Mouse (Mus musculus) midbrain, embryonic 10.5 days (tissue): ENCODE results near the gene Tas2r118. TPM values are rescaled to one million over a fixed set of nuclear protein-coding genes. Genes with fewer than 3 reads are reported as not detected.

ENCODE experiments used
- DNase-seq: peaks from one replicate; pipeline ENCODE4 v3.0.0-alpha.2; 2017; ENCODE audit warnings: low spot score
- H3K27ac ChIP-seq: fragments of 300-500 bp; sonication (generic); replicated peaks from 2 replicates; pipeline ENCODE4 v1.5.1; 2016; ENCODE audit warnings: mild to moderate bottlenecking
- H3K27me3 ChIP-seq: fragments of 300-500 bp; sonication (generic); 2 replicates; pipeline ENCODE4 v1.6.1; 2016; ENCODE audit warnings: low read depth, mild to moderate bottlenecking; ENCODE audit not compliant: poor library complexity, severe bottlenecking
- H3K36me3 ChIP-seq: fragments of 300-500 bp; sonication (generic); 2 replicates; pipeline ENCODE4 v1.6.1; 2016; ENCODE audit warnings: mild to moderate bottlenecking, moderate library complexity
- H3K4me1 ChIP-seq: fragments of 300-500 bp; sonication (generic); 2 replicates; pipeline ENCODE4 v1.6.1; 2016
- H3K4me3 ChIP-seq: fragments of 300-500 bp; sonication (generic); 2 replicates; pipeline ENCODE4 v1.5.1; 2016; ENCODE audit warnings: mild to moderate bottlenecking, moderate library complexity
- H3K9me3 ChIP-seq: fragments of 300-500 bp; sonication (generic); replicated peaks from 2 replicates; pipeline ENCODE4 v1.6.1; 2016; ENCODE audit warnings: mild to moderate bottlenecking
- WGBS: fragments of 180-500 bp; shearing (Covaris S2); methylation state at CpG from one replicate; pipeline ENCODE4 v1.1.7; 2016; 5-methylcytosine and 5-hydroxymethylcytosine counted together
- polyA plus RNA-seq: library from polyadenylated mRNA; unstranded; fragments of >200 nt; fragmentation: Nextera tagmentation; extraction: Ambion mirVana; gene quantifications from 2 replicates; pipeline ENCODE4 v1.2.1, GENCODE M21; 2016

The Tas2r118 gene
- polyA plus RNA-seq = not detected in 2 replicates

DNA sequence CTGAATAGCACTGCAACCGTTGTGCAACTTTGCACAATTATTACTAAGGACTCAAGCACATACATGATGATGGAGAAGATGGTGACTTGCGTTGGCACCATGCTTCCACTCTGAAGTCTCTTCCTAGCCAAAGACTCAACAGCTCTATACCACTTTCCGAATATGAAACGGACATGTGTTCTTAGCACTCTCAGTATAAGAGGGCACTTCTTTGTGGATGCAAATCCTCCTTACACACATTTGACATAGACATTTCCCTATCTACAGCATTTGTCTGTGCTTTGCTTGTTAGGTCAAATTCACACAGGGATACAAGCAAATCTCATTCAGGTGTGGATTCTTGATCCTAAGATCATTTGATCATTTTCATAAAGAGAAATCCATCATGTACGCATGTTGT lies at the start of gene Tas2r118:
TSS of gene Tas2r118 (minus strand) at position 101 of the 400 bp plus-strand sequence.
- DNase-seq = no peak
- H3K4me1 ChIP-seq = no peaks in the 10 kb centered on the region
- 95% methylated on average over 5 of the region's 5 CpGs for whole genome bisulfite sequencing

GRCm38 (mm10) chr6:24018320-24018719 lies 48.5 kb upstream of the Tas2r118 start:
- Histone ChIP-seq H3K9me3 (peaks cover 5% of the 10 kb centered on the region; the same call in 1 of the 2 replicates), H3K36me3 (no peaks in the 10 kb centered on the region), H3K27me3 (no peaks in the 10 kb centered on the region), H3K27ac (no peak overlapping the region), H3K4me3 (no peak overlapping the region), H3K4me1 (no peaks in the 10 kb centered on the region)
- no peak for DNase-seq
- 93% methylated on average over 5 of the region's 5 CpGs for WGBS

More for the DNA sequence above, at the start of gene Tas2r118:
- Histone ChIP-seq H3K4me3 (no peak within 1 kb of the TSS), H3K36me3 (no peaks in the 10 kb centered on the region), H3K27ac (no peak within 1 kb of the TSS), H3K9me3 (no peaks in the 10 kb centered on the region), H3K27me3 (no peaks in the 10 kb centered on the region)

DNA sequence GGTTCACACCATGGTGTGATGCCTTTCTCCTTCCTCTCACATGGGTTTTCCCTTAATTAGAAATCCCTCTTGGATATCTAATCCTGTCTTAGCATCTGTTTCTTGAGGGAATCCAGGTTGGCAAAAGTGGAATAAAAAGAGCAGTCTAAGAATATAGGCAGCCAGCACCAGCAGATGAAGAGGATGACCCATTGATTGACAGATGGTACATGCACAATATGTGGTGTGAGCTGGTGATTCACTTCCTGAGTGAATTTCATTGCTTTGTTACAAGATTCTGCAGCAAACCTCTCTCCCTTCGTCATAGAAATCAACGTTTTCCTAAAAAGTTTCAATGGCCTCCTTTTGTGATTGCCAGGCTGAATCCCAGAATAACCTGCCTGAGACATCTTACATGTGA lies 23.4 kb upstream of the Tas2r118 start:
- 94% methylated on average over 2 of the region's 2 CpGs for WGBS
- no peak overlapping the region for H3K4me3 ChIP-seq
- no peak for DNase-seq
- H3K4me1 ChIP-seq = peaks cover 6% of the 10 kb centered on the region; the same call in 1 of the 2 replicates
- H3K9me3 ChIP-seq = no peaks in the 10 kb centered on the region
- no peaks in the 10 kb centered on the region for H3K36me3 ChIP-seq
- H3K27me3 ChIP-seq = no peaks in the 10 kb centered on the region
- no peak overlapping the region for H3K27ac ChIP-seq

DNA sequence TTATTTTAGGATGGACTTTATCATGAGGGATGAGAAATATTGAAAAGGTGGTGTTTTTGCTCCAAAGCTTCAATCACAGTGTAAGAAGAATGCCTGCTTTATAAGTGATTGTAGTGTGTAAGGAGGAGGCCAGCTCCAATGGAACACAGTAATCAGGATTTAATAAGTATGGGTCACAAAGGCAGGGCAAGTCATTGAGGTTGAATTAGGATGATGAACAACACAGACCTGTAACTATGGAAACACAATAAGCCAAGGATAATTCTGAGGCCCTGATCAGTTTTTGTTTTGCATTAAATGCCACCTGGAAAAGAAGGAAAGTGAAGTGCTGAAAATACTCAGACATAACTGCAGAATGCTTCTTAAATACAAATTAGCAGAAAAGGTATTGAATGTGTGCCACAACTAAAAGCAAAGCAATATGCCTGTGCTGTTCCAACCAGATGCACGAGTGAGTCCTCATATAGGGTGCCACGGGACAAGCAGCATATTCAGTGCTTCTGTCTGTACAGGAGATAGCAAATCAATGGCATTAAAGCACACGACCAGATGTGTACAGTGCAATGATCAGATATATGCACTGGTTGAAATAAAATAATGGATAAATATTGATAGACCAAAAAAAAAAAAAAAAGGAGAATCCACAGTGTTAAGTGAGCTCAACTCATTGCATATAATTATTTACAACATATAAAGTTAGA lies 21.0 kb upstream of the Tas2r118 start:
- Histone ChIP-seq H3K4me3 (no peak overlapping the region), H3K27me3 (no peaks in the 10 kb centered on the region), H3K9me3 (no peaks in the 10 kb centered on the region), H3K36me3 (no peaks in the 10 kb centered on the region), H3K27ac (no peak overlapping the region), H3K4me1 (peaks cover 6% of the 10 kb centered on the region; the same call in 1 of the 2 replicates)
- DNase-seq = no peak
- 72% methylated on average over 3 of the region's 3 CpGs for WGBS

DNA sequence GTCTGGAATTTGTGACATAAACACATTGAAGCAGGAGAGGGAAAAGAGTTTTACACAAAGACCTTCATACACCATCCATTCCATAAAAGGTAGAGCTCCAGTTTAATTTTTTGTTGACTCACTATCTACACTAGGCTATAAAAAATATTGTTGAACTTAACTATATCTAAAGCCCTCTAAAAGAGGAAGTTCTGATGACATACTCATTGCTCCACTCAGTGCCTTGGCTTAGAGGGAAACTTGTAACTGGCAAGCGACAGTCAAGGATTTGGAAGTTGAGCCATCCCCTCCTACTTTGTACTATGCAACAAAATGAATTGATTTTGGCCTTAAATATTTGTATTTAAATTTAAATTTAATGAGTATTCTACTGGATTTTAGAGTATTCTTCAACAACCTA lies 16.4 kb upstream of the Tas2r118 start:
- Histone ChIP-seq H3K27me3 (no peaks in the 10 kb centered on the region), H3K4me3 (no peak overlapping the region), H3K27ac (no peak overlapping the region), H3K36me3 (no peaks in the 10 kb centered on the region), H3K9me3 (no peaks in the 10 kb centered on the region), H3K4me1 (peaks cover 6% of the 10 kb centered on the region; the same call in 1 of the 2 replicates)
- no peak for DNase-seq
- WGBS = 95% methylated on average over 1 of the region's 1 CpGs

GRCm38 (mm10) chr6:23966980-23967379 lies 2.9 kb downstream of the Tas2r118 start:
- Histone ChIP-seq H3K4me3 (no peak overlapping the region), H3K9me3 (no peaks in the 10 kb centered on the region), H3K4me1 (no peaks in the 10 kb centered on the region), H3K36me3 (no peaks in the 10 kb centered on the region), H3K27ac (no peak overlapping the region), H3K27me3 (no peaks in the 10 kb centered on the region)
- no peak for DNase-seq
- 75% methylated on average over 2 of the region's 2 CpGs for WGBS

DNA sequence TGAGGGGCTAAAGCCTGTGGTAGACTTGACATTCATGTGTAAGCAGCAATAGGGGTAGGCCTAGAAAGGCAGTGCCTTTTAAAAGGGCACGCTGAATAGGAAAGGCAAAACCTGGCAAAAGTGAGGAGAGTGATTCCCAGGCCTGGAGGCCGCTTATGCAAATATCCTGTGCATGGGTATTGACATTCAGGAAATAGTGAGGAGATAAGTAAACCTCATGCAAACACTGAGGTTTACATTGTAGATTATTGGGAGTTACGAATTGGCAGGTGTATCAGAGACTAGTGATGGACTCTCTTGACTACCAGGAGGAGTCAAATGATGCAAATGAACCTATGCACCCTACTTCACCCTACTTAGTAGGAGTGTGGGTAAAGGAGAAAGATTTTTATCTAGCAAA lies 3.9 kb downstream of the Tas2r118 start:
- H3K27me3 ChIP-seq = no peaks in the 10 kb centered on the region
- H3K27ac ChIP-seq = no peak overlapping the region
- DNase-seq = no peak
- no peaks in the 10 kb centered on the region for H3K4me1 ChIP-seq
- H3K36me3 ChIP-seq = no peaks in the 10 kb centered on the region
- H3K4me3 ChIP-seq = no peak overlapping the region
- WGBS = 75% methylated on average over 3 of the region's 3 CpGs
- no peaks in the 10 kb centered on the region for H3K9me3 ChIP-seq

DNA sequence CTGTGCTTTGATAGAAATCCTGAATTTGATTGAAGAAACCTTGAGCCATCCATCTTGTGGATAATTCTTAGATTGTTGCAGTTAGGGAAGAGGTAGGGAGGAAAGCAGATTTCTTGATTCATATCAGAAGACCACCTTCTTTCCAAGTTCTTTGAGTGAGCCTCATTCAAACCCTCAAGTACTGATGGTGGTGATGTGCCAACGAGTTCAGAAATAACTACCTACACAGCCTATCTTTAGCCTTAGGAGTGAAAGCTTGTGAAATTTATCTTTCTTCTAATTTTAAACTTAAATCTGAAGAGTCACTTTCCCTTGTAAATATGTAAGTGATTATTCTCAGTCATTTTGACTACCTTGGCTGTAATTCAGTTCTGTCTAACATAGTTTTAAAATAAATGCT lies 6.1 kb downstream of the Tas2r118 start:
- H3K27ac ChIP-seq = no peak overlapping the region
- WGBS = 91% methylated on average over 1 of the region's 1 CpGs
- H3K27me3 ChIP-seq = no peaks in the 10 kb centered on the region
- H3K4me3 ChIP-seq = no peak overlapping the region
- no peaks in the 10 kb centered on the region for H3K4me1 ChIP-seq
- DNase-seq = no peak
- no peaks in the 10 kb centered on the region for H3K9me3 ChIP-seq
- H3K36me3 ChIP-seq = no peaks in the 10 kb centered on the region

DNA sequence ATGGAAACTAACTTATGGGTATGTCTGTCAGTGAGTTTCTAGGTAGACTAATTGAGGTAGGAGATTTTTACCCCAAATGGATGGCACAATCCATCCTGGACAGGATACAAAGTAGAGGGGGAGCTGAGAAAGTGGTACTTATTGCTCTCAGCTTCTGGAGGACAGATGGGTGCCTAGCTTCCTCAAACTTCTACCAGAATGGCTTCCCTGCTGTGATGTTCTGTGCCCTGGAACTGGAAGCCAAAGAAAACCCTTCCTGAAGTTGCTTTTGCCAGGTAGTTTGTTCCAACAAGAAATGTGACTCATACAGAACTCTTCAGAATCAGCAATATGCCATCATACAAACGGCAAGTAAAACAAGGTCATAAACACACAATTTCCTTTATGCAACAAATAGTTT lies 29.1 kb downstream of the Tas2r118 start:
- no peak for DNase-seq
- Histone ChIP-seq H3K4me3 (no peak overlapping the region), H3K4me1 (peaks cover 10% of the 10 kb centered on the region), H3K36me3 (no peaks in the 10 kb centered on the region), H3K27ac (no peak overlapping the region), H3K27me3 (no peaks in the 10 kb centered on the region), H3K9me3 (no peaks in the 10 kb centered on the region)
- WGBS = 93% methylated on average over 1 of the region's 1 CpGs

DNA sequence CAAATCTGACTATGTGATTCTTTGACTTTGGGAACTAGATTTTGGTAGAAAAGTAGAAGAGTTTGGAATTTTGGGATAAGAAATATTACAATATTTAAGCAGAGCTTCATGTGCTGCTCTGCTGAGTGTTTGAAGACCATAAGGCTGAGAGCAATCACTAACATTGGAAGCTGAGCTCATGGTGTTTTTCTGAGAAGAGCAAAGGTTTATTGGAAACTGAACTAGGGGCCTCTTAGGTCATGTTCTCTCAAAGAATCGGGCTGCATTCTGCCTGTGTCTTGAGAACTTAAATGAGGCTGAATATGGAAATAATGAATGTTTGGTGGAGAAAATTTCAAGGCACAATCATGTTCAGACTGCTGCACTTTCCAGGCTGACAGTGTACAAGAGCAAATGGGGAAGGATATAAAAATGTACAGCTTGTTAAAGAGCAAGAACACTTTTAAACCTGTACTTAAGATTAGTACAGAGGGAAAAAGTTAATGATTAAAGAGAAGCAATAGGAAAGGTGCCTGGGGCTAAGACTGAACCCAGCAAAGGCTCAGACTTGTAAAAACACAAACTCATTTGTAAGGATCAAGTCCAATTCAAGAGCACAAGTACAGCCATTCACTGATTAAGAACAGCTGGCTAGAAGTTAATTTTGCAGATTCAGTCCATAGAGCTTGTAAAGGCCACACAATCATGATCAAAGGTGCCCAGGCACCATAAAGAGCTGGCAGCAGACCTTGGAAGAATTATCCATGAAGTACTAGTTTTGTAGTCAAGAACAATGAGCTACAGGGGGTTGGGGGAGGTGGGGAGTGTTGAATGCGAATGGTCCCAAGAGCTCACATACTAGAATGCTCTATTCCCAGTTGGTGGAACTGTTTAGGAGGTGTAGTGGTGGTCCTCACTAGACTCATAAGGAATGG lies 31.0 kb downstream of the Tas2r118 start:
- whole genome bisulfite sequencing = 87% methylated on average over 2 of the region's 2 CpGs
- Histone ChIP-seq H3K9me3 (no peaks in the 10 kb centered on the region), H3K27ac (no peak overlapping the region), H3K4me1 (peaks cover 10% of the 10 kb centered on the region), H3K36me3 (no peaks in the 10 kb centered on the region), H3K27me3 (no peaks in the 10 kb centered on the region), H3K4me3 (no peak overlapping the region)
- no peak for DNase-seq

DNA sequence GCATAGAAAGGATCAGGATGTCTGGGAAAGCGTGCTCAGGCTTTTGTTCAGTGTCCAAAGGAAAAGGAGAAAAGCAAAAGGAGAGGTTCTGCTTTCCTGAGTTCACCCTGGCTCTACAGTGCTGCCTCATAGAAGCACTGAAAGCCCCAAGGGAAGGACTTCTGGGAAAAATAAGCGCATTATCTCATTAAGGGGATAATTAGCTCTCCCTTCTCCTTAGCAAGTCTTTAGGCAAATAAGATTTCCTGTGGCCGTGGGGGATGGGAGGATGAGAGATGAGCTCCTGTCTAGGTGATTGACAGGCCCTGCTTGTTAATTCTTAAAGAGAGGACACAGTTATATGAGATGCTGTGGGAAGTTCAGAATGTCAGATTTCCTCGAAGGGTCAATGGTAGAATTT lies 33.4 kb downstream of the Tas2r118 start:
- Histone ChIP-seq H3K9me3 (no peaks in the 10 kb centered on the region), H3K4me3 (no peak overlapping the region), H3K27ac (no peak overlapping the region), H3K27me3 (no peaks in the 10 kb centered on the region), H3K36me3 (no peaks in the 10 kb centered on the region), H3K4me1 (peaks cover 10% of the 10 kb centered on the region)
- 23% methylated on average over 4 of the region's 4 CpGs for WGBS
- no peak for DNase-seq

DNA sequence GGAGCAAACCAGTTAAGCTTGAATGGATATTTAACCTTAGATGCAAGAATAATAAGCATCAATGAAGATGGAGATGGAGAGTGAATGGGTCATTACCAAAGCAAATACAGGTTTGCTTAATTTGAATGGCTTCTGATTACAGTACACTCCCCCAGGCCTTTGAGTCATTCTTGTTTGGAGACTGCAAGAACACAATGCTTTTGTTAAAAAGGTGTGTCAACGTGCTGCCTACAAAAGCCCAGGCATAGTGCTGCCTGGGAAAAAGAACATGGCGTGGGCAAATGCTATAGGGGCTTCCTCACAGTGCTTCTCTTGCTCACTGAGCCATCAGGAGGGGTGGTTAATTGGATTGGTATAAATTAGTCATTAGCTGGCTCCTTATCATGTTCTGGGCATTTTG lies 46.1 kb downstream of the Tas2r118 start:
- H3K27me3 ChIP-seq = no peaks in the 10 kb centered on the region
- H3K36me3 ChIP-seq = no peaks in the 10 kb centered on the region
- WGBS = 51% methylated on average over 2 of the region's 2 CpGs
- no peaks in the 10 kb centered on the region for H3K4me1 ChIP-seq
- no peak overlapping the region for H3K27ac ChIP-seq
- H3K4me3 ChIP-seq = no peak overlapping the region
- DNase-seq = no peak
- no peaks in the 10 kb centered on the region for H3K9me3 ChIP-seq
